Mouse (Mus musculus): Measurements from ENCODE around the gene Kif17. TPM values are rescaled to one million over a fixed set of nuclear protein-coding genes. Genes with fewer than 3 reads are reported as not detected.

The Kif17 gene
- polyA plus RNA-seq, 1 experiment, result 0.31 TPM

GRCm38 (mm10) chr4:138257116-138257687, 7.0 kb downstream of the Kif17 start:
- whole genome bisulfite sequencing, result 73% methylated on average over 22 of the region's 22 CpGs
- DNase-seq (ENCODE audit: low read depth, low spot score), result no peak

- WGBS, result 67% methylated on average over 7 of the region's 7 CpGs
- no peak for DNase-seq (ENCODE audit: low read depth, low spot score)
These were observed 8.4 kb downstream of the Kif17 start for GRCm38 (mm10) chr4:138258663-138259062.

GRCm38 (mm10) chr4:138259482-138259881, 9.2 kb downstream of the Kif17 start:
- no peak for DNase-seq (ENCODE audit: low read depth, low spot score)
- WGBS, result 72% methylated on average over 5 of the region's 5 CpGs

- no peak for DNase-seq (ENCODE audit: low read depth, low spot score)
- WGBS, result 1% methylated on average over 76 of the region's 78 CpGs
These were observed 11.8 kb downstream of the Kif17 start for GRCm38 (mm10) chr4:138261843-138262681.

- 34% methylated on average over 10 of the region's 10 CpGs for WGBS
- no peak for DNase-seq (ENCODE audit: low read depth, low spot score)
These were observed 17.6 kb downstream of the Kif17 start for GRCm38 (mm10) chr4:138267869-138268268.

- DNase-seq (ENCODE audit: low read depth, low spot score), result no peak
- 55% methylated on average over 14 of the region's 14 CpGs for WGBS
These were observed 22.1 kb downstream of the Kif17 start for GRCm38 (mm10) chr4:138272011-138272997.

- WGBS, result 74% methylated on average over 7 of the region's 7 CpGs
- DNase-seq (ENCODE audit: low read depth, low spot score), result no peak
These were observed 28.1 kb downstream of the Kif17 start for GRCm38 (mm10) chr4:138278346-138278745.

- DNase-seq (ENCODE audit: low read depth, low spot score), result peak; percentile 76
- WGBS, result 22% methylated on average over 4 of the region's 4 CpGs
These were observed 32.6 kb downstream of the Kif17 start for GRCm38 (mm10) chr4:138282834-138283233.

GRCm38 (mm10) chr4:138286411-138286810, 36.2 kb downstream of the Kif17 start:
- no peak for DNase-seq (ENCODE audit: low read depth, low spot score)
- WGBS, result 74% methylated on average over 12 of the region's 12 CpGs

- DNase-seq (ENCODE audit: low read depth, low spot score), result no peak
- WGBS, result 76% methylated on average over 7 of the region's 7 CpGs
These were observed 38.5 kb downstream of the Kif17 start for GRCm38 (mm10) chr4:138288691-138289090.

GRCm38 (mm10) chr4:138292028-138292427, 41.8 kb downstream of the Kif17 start:
- 71% methylated on average over 13 of the region's 13 CpGs for WGBS
- no peak for DNase-seq (ENCODE audit: low read depth, low spot score)

- DNase-seq (ENCODE audit: low read depth, low spot score), result no peak
- WGBS, result 83% methylated on average over 18 of the region's 18 CpGs
These were observed 43.2 kb downstream of the Kif17 start for GRCm38 (mm10) chr4:138293261-138293948.

- 86% methylated on average over 11 of the region's 14 CpGs for WGBS
- DNase-seq (ENCODE audit: low read depth, low spot score), result no peak
These were observed 43.8 kb downstream of the Kif17 start for GRCm38 (mm10) chr4:138293949-138294550.

GRCm38 (mm10) chr4:138301271-138301780, 51.1 kb downstream of the Kif17 start:
- WGBS, result 89% methylated on average over 10 of the region's 10 CpGs
- no peak for DNase-seq (ENCODE audit: low read depth, low spot score)

GRCm38 (mm10) chr4:138303011-138303410, 52.8 kb downstream of the Kif17 start:
- no peak for DNase-seq (ENCODE audit: low read depth, low spot score)

GRCm38 (mm10) chr4:138303742-138304141, 53.5 kb downstream of the Kif17 start:
- 5% methylated on average over 18 of the region's 18 CpGs for WGBS
- DNase-seq (ENCODE audit: low read depth, low spot score), result no peak

More at GRCm38 (mm10) chr4:138303011-138303410, 52.8 kb downstream of the Kif17 start:
- 84% methylated on average over 3 of the region's 3 CpGs for WGBS

GRCm38 (mm10) chr4:138304340-138305104, 54.3 kb downstream of the Kif17 start, which contains the start of gene Ddost:
Gene Ddost, plus strand, starts transcription at chr4:138304730.
- under 1% methylated on average over 64 of the region's 64 CpGs for WGBS
- DNase-seq (ENCODE audit: low read depth, low spot score), result peak; percentile 98

- 74% methylated on average over 3 of the region's 3 CpGs for WGBS
- DNase-seq (ENCODE audit: low read depth, low spot score), result no peak
These were observed 56.8 kb downstream of the Kif17 start for GRCm38 (mm10) chr4:138307025-138307424.

Data from large intestine, adult 2 months (tissue).